Mouse (Mus musculus) CD4-positive helper T cell, adult 2 months (primary cell): ENCODE results near the gene Taz.
A peak's percentile ranks its signal among the peaks of the same experiment; 100 is the strongest.

Experiments
- DNase-seq: peaks from one replicate; pipeline ENCODE4 v3.0.0-alpha.2; 2012; ENCODE audit warnings: low read depth, missing footprints, low spot score

The Taz gene

DNA sequence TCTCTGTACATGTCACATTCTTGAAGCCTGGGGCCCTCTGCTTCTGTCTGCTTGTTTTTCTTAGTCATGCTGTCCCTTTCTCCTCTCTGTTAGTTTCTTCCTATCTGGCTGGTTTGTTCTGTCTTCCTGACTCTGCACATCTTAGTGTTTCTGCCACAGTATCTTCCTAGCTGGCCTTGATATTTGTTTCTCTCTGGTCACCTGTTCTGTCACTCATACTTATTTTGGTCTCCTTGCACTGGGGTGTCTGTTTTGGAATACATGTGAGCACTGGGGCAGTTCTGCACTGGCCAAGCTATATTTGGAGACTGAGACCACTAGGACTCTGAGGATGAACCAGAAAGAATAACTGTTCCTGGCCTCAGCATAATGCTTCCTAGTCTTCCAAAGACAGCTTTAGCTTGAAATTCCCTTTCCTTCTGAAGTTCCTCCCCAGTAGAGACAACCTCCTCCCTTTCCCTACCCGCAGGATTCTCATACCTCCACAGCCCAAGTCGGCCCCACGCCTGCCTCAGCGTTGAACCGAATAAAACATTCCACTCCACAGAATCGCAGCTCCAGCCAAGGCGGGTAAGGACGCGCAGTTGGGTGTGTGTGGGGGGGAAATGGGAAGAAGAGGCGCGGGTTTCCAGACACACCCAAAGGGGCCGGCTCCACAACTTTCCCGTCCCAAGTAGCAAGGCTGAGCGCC, 526 bp upstream of the Taz start:
- no peak for DNase-seq

DNA sequence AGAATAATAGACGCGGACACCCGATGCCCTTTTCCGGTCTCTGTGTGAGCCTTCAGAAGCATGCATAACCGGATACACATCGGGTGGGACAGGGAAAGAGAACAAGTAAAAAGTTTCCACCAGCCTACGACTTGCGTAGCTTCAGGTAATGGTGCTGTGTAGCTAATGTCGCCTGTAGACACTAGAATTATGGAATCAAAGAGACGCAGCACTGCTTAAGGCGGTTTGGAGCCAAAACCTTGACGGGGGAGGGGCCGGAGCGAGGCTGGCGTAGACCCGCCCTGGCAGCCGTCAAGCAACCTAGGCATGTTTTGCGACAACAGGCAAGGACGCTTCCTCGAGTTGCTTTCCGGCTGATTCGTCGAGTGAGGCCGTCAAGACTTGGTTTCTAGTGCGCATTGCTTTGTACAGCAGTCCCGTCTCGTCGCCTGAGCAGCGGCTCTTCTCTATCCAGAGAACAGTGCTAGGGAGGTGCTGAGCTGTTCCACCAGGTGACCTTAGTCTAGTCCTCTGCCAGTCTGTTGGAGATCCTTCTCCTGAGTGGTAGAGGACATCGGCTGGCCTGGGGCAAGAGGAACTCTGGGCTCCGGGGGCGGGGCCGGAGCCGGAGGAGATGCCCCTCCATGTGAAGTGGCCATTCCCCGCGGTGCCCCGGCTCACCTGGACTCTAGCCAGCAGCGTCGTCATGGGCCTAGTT, 831 bp downstream of the Taz start:
- DNase-seq, result peak; percentile 91

GRCm38 (mm10) chrX:74283092-74283437, 1.4 kb downstream of the Taz start:
- no peak for DNase-seq

GRCm38 (mm10) chrX:74293431-74293830, 11.7 kb downstream of the Taz start:
- DNase-seq, result no peak

GRCm38 (mm10) chrX:74296538-74297448, 15.1 kb downstream of the Taz start, which contains the start of gene Atp6ap1:
TSS of gene Atp6ap1 (plus strand) at chrX:74297097.
- peak; percentile 95 for DNase-seq

DNA sequence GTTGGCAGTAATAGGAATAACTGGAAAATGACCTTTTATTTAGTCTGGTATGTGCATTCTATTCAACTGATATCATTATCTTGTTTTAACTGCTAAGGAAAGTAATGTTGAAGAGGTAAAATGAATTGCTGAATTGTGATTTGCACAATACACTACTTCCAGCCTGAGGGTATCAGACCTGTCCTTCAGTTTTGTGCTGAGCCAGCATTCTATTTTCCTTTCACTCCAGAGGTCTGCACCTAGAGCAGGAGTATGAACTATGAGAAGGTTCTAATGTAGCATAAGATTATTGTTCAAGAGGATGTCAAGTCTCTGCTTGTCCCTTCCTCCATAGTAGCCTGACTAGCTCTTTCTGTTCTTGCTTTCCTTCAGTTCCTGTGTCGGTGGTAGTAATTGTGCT, 16.6 kb downstream of the Taz start:
- no peak for DNase-seq

- DNase-seq, result no peak
Observed at GRCm38 (mm10) chrX:74299721-74300120, 18.0 kb downstream of the Taz start.

DNA sequence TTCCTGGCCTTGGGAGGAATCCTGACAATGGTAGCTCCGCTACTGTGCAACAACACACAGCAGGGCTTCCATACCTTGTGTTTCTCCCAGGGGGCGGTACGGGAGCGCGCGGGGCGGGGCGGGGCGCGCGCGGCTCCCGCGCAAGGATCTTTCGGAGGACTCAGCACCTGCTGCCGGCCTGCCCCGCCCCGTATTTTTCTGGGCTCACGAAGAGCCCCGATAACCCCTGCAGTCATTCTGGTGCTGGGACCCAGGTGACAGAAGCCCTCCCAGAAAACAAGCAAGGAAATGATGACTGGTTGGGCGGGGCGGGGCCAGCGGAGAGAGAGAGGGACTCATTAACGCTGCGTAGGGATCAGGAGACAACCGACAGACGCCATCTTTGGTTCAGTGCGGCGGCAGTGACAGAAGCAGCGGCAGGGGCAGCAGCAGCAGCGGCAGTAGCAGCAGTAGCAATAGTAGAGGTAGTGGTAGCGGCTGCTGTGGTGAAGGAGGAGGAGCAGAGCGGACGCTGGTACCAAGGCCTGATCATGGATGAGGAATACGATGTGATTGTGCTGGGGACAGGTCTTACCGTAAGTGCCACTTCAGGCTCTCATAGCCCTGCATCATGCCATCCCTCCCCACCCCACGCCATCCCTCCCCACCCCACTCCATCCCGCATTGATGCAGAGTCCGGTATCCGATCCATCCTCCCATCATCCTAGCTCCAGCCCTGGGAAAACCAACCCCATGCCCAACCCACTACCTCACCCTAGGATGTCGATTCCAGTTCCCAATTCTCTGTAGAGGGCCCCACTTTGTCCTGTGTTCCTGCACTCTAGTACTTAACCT, 23.4 kb downstream of the Taz start, which contains the start of gene Gdi1:
TSS of gene Gdi1 (plus strand) at position 132 of the 834 bp plus-strand sequence.
- peak; percentile 92 for DNase-seq

- peak; percentile 93 for DNase-seq
Observed at GRCm38 (mm10) chrX:74312540-74313464, 31.1 kb downstream of the Taz start, which contains the start of gene Fam50a. TSS of gene Fam50a (plus strand) at chrX:74313033.

DNA sequence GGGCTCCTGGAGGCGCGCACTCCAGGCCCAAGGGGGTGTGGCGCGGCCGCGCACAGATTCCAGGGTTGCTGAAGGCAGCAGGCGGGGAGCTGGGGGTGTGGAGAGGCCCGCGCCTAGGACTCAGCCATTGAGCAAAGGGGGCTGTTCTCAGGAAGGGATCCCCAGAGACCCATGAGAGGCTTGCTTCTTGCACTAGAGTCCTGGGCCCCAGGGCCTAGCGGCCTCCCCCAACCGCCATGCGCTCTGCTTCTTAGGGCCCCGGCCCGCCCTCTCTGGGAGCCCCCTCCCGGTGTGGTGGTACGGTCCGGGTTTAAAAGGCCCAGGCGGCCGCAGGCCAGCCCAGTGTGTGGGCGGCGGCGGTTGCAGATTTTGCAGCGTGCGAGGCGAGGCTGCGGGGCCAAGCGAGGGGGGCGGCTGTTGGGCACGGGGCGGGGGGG, 47.0 kb downstream of the Taz start, which contains the start of gene Plxna3:
TSS of gene Plxna3 (plus strand) at position 342 of the 437 bp plus-strand sequence.
- DNase-seq, result peak; percentile 73

- no peak for DNase-seq
Observed at GRCm38 (mm10) chrX:74329215-74329671, 47.5 kb downstream of the Taz start.

- DNase-seq, result no peak
Observed at GRCm38 (mm10) chrX:74330166-74330930, 48.6 kb downstream of the Taz start.
